Mouse (Mus musculus) limb, embryonic 15.5 days (tissue): ENCODE measurements around the gene C130050O18Rik. TPM values are rescaled to one million over a fixed set of nuclear protein-coding genes. Genes with fewer than 3 reads are reported as not detected.

Source experiments
- ATAC-seq: fragments of 200-750 bp; cut with Nextera tagmentation; 2 replicates; pipeline ENCODE4 v1.8.0; 2017; ENCODE audit warnings: low read depth, moderate TSS enrichment; ENCODE audit not compliant: insufficient number of reproducible peaks, low FRiP score, low TSS enrichment
- H3K27ac ChIP-seq: fragments of 300-500 bp; sonication (generic); 2 replicates; pipeline ENCODE4 v1.5.1; 2015; ENCODE audit warnings: moderate library complexity, mild to moderate bottlenecking, inconsistent platforms
- H3K27me3 ChIP-seq: fragments of 300-500 bp; sonication (generic); 2 replicates; pipeline ENCODE4 v1.6.1; 2015; ENCODE audit warnings: inconsistent platforms
- H3K36me3 ChIP-seq: fragments of 300-500 bp; sonication (generic); 2 replicates; pipeline ENCODE4 v1.6.1; 2015; ENCODE audit warnings: inconsistent platforms
- H3K4me1 ChIP-seq: fragments of 300-500 bp; sonication (generic); 2 replicates; pipeline ENCODE4 v1.6.1; 2015; ENCODE audit warnings: inconsistent platforms
- H3K4me2 ChIP-seq: fragments of 300-500 bp; sonication (generic); 2 replicates; pipeline ENCODE4 v1.6.1; 2015; ENCODE audit warnings: mild to moderate bottlenecking, inconsistent platforms
- H3K4me3 ChIP-seq: fragments of 300-500 bp; sonication (generic); 2 replicates; pipeline ENCODE4 v1.5.1; 2015; ENCODE audit warnings: mild to moderate bottlenecking, inconsistent platforms
- H3K9ac ChIP-seq: fragments of 300-500 bp; sonication (generic); 2 replicates; pipeline ENCODE4 v1.6.1; 2015; ENCODE audit warnings: inconsistent platforms
- H3K9me3 ChIP-seq: fragments of 300-500 bp; sonication (generic); 2 replicates; pipeline ENCODE4 v1.6.1; 2016; ENCODE audit warnings: inconsistent platforms
- WGBS: fragments of 180-500 bp; shearing (Covaris S2); methylation state at CpG from one replicate; pipeline ENCODE4 v1.1.7; 2015; 5-methylcytosine and 5-hydroxymethylcytosine counted together
- polyA plus RNA-seq: library from polyadenylated mRNA; unstranded; fragments of >200 nt; fragmentation: Nextera tagmentation; extraction: Ambion mirVana; gene quantifications from 2 replicates; pipeline ENCODE4 v1.2.1, GENCODE M21; 2015

C130050O18Rik gene
- polyA plus RNA-seq, 1 experiment from 2014 or later = 7.1 TPM

DNA sequence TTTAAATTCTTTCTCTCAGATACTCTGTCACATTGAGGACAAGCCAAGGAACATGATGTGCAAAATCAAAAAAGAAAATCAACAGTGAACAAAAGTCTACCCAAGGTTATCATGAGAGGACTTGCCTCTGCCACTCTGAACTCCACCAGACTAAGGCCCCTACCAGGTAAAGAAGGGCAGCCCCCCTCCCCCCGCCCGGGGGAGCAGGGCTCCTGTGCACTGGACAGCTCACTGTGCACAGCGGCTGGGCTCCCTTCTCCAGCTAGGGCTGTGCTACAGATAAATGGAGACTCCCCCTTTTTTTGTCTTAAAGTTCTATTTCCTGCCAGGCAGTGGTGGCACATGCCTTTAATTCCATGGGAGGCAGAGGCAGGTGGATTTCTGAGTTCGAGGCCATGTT lies 32.7 kb downstream of the C130050O18Rik start:
- no peaks in the 10 kb centered on the region for H3K27me3 ChIP-seq
- H3K9me3 ChIP-seq = no peaks in the 10 kb centered on the region
- WGBS = 93% methylated on average over 4 of the region's 4 CpGs
- no peak for ATAC-seq
- peaks cover 27% of the 10 kb centered on the region for H3K4me1 ChIP-seq
- H3K36me3 ChIP-seq = no peaks in the 10 kb centered on the region
- H3K27ac ChIP-seq = no peak overlapping the region
- no peak overlapping the region for H3K9ac ChIP-seq
- no peak overlapping the region for H3K4me2 ChIP-seq
- H3K4me3 ChIP-seq = no peak overlapping the region

DNA sequence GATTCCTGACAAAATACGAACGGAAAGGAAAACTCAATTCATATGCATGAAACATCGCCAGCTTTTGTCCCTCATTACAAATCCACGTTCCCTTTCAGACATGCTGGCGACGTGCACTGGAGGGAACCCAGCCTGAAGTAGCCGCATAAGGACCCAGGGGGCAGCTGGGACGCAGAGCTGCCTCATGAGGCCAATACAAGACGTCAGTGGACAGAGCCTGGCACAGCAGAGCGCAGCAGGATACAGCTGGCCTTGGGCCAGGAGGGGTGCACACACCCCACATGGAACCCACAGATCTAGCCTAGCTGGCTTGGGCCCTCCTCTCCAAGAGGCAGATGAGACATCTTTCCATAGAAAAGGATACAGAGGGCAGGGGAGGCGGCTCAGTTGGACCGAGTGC lies 33.4 kb downstream of the C130050O18Rik start:
- no peak overlapping the region for H3K4me2 ChIP-seq
- whole genome bisulfite sequencing = 84% methylated on average over 12 of the region's 12 CpGs
- no peaks in the 10 kb centered on the region for H3K9me3 ChIP-seq
- H3K4me3 ChIP-seq = no peak overlapping the region
- H3K4me1 ChIP-seq = peaks cover 29% of the 10 kb centered on the region
- no peak overlapping the region for H3K9ac ChIP-seq
- H3K27me3 ChIP-seq = no peaks in the 10 kb centered on the region
- no peak for ATAC-seq
- H3K27ac ChIP-seq = no peak overlapping the region
- no peaks in the 10 kb centered on the region for H3K36me3 ChIP-seq

DNA sequence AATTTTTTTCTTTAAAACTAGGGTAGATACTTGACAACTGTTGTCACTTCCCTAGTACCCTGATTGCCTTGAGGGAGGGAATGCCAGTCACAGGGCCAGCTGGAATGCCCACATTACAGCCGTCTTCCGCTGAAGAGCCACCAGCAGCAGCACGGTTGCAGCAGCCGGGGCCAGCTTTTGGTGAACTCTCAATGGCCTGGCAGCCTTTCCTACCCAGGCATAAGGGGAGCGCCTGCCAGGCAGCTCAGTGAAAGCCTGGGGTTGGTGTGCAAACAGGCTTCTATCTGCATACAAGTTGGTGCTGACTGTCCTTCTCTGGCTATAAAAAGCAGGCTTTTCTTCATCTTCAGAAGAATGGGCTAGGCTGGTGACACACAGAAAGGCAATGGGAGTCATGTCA lies 35.4 kb downstream of the C130050O18Rik start:
- H3K4me2 ChIP-seq = no peak overlapping the region
- 82% methylated on average over 5 of the region's 5 CpGs for WGBS
- no peaks in the 10 kb centered on the region for H3K36me3 ChIP-seq
- H3K4me1 ChIP-seq = peaks cover 12% of the 10 kb centered on the region; the same call in 1 of the 2 replicates
- H3K9ac ChIP-seq = no peak overlapping the region
- no peak overlapping the region for H3K27ac ChIP-seq
- no peak for ATAC-seq
- H3K9me3 ChIP-seq = no peaks in the 10 kb centered on the region
- H3K27me3 ChIP-seq = no peaks in the 10 kb centered on the region
- no peak overlapping the region for H3K4me3 ChIP-seq

DNA sequence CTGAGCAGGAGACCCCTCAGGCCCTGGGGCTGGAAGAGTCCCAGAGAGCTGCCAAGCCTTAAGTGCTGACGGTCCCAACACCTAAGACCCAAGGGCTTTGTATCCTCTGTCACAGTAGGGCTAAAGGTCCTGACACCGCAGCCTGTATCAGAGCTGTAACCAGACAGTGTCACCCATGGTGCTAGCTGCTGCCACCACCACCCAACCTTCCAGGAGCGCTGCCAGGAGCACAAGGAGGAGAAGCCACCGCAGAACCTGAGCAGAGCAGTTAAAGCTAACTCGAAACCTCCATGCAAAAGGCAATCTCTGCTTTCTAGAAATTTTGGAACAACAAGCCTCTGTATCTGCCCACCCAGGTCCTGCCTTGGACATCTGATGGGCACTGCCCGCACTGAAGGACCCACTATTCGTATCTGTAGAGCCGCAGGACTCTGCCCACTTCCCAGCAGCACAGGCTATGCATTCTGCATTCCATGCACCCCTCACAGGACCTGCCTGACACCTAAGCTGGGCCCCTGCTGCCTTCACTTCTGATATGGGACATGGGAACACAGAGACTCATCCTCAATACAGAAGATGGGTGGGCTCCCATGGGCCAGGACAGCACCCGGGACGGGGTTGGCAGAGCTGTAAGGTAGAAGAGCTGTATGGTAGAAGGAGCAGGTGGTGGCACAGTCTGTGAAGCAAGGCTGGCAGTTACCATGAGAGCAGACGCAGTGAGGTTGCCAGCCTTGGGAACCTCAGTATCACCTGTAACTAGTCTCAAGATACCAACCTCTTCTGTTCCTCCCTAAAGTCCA lies 36.0 kb downstream of the C130050O18Rik start:
- Histone ChIP-seq H3K4me3 (no peak overlapping the region), H3K36me3 (no peaks in the 10 kb centered on the region), H3K27ac (no peak overlapping the region), H3K27me3 (no peaks in the 10 kb centered on the region), H3K9ac (no peak overlapping the region), H3K4me2 (no peak overlapping the region), H3K9me3 (no peaks in the 10 kb centered on the region), H3K4me1 (peaks cover 16% of the 10 kb centered on the region; the same call in 1 of the 2 replicates)
- WGBS = 90% methylated on average over 11 of the region's 11 CpGs
- no peak for ATAC-seq

DNA sequence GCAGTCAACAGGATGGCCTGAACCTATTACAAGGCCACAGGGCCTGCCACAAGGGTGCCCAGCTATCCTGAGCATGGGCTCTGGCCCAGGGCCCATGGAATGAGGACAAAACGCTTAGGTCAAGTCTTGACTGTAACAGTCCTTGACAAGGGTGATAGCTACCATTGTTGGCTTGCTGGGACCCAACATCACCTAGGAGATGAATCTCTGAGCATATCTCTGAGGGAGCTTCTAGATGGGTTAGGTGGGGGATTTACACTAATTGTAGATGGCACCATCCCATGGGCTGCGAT lies 36.6 kb downstream of the C130050O18Rik start:
- Histone ChIP-seq H3K4me2 (no peak overlapping the region), H3K4me3 (no peak overlapping the region), H3K4me1 (peaks cover 16% of the 10 kb centered on the region; the same call in 1 of the 2 replicates), H3K36me3 (no peaks in the 10 kb centered on the region), H3K9me3 (no peaks in the 10 kb centered on the region), H3K27ac (no peak overlapping the region), H3K9ac (no peak overlapping the region), H3K27me3 (no peaks in the 10 kb centered on the region)
- ATAC-seq = no peak
- 91% methylated on average over 2 of the region's 2 CpGs for WGBS

DNA sequence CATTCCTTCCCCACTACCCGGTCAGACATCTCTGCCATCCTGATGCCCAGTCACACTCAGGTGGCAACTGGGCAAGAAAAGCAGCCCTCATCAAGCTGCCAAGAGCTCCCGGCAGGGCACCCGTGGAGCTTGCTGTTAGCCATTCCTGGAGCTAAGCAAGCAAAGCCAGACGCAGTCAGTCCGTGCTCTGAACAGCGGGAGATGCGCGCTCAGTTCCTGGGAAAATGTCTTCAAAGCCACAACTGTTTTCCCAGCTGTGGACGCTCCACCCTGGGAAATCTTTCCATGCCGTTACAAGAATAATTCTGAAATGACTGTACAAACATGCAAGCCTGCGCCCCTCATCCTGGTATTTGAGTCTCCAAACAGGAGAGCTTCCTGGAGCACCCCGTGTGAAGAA lies 37.3 kb downstream of the C130050O18Rik start:
- no peak for ATAC-seq
- no peak overlapping the region for H3K27ac ChIP-seq
- H3K4me3 ChIP-seq = no peak overlapping the region
- WGBS = 68% methylated on average over 12 of the region's 12 CpGs
- no peak overlapping the region for H3K9ac ChIP-seq
- H3K9me3 ChIP-seq = no peaks in the 10 kb centered on the region
- no peaks in the 10 kb centered on the region for H3K27me3 ChIP-seq
- H3K36me3 ChIP-seq = no peaks in the 10 kb centered on the region
- peaks cover 16% of the 10 kb centered on the region; the same call in 1 of the 2 replicates for H3K4me1 ChIP-seq
- H3K4me2 ChIP-seq = no peak overlapping the region

DNA sequence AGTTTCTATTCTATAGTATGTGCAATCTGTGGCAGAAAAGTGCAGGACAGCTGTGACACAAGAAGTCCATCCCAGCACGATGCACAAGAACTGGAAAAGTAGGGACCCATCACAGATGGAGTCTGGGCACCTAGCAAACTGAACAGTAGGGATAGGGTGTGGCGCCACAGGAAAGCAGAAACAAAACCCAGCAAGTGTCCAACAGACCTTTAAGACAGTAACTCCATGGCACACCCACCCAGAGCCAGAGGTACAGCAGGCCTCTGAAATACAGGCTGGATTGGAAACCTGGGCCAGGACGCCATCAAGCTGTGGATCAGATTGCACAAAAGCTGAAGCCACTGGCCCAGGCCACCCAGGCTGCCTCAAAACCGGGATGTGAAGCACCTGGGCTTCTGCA lies 37.9 kb downstream of the C130050O18Rik start:
- Histone ChIP-seq H3K36me3 (no peaks in the 10 kb centered on the region), H3K27me3 (no peaks in the 10 kb centered on the region), H3K9me3 (no peaks in the 10 kb centered on the region), H3K9ac (no peak overlapping the region), H3K4me1 (peaks cover 16% of the 10 kb centered on the region; the same call in 1 of the 2 replicates), H3K27ac (no peak overlapping the region), H3K4me2 (no peak overlapping the region), H3K4me3 (no peak overlapping the region)
- ATAC-seq = no peak
- 59% methylated on average over 4 of the region's 4 CpGs for WGBS

DNA sequence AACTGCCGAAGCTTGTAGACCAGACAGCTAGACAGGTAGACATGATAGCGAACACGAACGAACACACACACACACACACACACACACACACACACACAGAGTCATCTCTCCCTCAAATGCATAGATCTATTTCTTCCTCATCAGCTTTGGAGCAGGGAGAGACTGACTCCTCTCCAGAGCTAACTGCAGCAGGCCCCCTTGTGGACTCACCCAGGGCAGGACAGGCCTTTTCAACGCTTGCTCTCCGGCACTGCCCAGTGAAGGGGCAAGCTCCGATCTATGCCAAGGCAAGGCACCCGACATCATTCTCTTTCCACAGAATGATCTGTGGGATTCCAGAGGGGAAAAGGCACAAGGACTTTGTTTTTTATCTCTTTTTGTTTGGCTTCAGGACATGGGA lies 40.2 kb downstream of the C130050O18Rik start:
- H3K4me2 ChIP-seq = no peak overlapping the region
- WGBS = 81% methylated on average over 8 of the region's 8 CpGs
- H3K36me3 ChIP-seq = no peaks in the 10 kb centered on the region
- H3K27me3 ChIP-seq = no peaks in the 10 kb centered on the region
- H3K4me1 ChIP-seq = peaks cover 13% of the 10 kb centered on the region; the same call in 1 of the 2 replicates
- no peak for ATAC-seq
- H3K27ac ChIP-seq = no peak overlapping the region
- H3K9me3 ChIP-seq = no peaks in the 10 kb centered on the region
- H3K9ac ChIP-seq = no peak overlapping the region
- H3K4me3 ChIP-seq = no peak overlapping the region

DNA sequence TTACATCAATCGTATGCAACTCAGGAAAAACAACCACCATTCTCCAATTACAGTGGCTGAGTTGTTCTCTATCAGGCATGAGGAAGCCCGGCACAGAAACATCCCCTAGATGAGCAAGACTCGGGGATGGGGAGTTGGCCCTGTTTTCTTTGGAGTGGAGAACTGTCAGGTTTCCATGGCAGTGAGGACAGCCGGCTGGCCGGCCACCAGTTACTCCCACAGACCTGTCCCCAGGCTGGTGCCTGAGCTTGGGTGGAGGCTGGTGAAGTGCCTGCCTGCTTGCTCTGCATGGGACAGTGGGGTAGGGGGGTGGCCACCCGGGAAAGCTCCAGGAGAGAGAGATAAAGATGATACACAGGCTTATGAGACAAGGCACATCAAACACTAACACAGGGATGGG lies 42.9 kb downstream of the C130050O18Rik start:
- Histone ChIP-seq H3K9me3 (no peaks in the 10 kb centered on the region), H3K36me3 (0 out of 2 replicates have a peak, but pooled peaks cover 4% of the 10 kb centered on the region), H3K27ac (no peak overlapping the region), H3K9ac (no peak overlapping the region), H3K27me3 (no peaks in the 10 kb centered on the region), H3K4me3 (no peak overlapping the region), H3K4me2 (no peak overlapping the region), H3K4me1 (0 out of 2 replicates have a peak, but pooled peaks cover 4% of the 10 kb centered on the region)
- no peak for ATAC-seq
- 68% methylated on average over 6 of the region's 6 CpGs for WGBS

DNA sequence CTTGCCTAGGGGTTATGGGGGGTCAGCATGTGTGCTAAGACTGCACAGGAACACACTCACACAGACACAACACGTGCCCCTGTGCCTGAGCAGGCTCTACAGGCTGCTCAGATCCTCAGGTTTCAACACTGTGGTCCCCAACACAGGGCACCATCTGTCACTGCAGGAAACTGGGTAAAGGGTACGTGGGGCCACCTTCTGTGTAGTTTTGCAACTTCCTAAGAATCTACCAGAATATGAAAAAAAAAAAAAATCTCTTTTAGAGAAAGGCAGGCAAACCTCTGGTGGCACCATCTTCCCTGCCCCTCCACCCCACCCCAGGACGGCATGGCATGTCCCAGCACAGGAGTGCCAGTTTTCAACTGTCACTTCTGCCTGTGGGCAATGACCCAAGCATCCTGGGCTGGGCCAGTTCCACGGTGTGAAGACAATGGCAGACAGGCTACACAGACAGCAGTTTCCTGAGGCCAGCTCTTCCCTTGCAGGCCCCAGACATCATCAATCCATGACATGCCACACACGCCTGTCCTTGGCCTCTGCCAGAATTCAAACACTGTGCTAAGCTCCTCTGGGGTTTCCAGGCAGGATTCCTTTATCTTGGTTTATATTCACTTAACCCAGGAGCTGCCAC lies 44.2 kb downstream of the C130050O18Rik start:
- H3K9ac ChIP-seq = no peak overlapping the region
- no peak for ATAC-seq
- no peak overlapping the region for H3K4me2 ChIP-seq
- no peak overlapping the region for H3K27ac ChIP-seq
- H3K36me3 ChIP-seq = peaks cover 8% of the 10 kb centered on the region; the same call in 1 of the 2 replicates
- no peaks in the 10 kb centered on the region for H3K9me3 ChIP-seq
- H3K4me1 ChIP-seq = 0 out of 2 replicates have a peak, but pooled peaks cover 4% of the 10 kb centered on the region
- no peaks in the 10 kb centered on the region for H3K27me3 ChIP-seq
- no peak overlapping the region for H3K4me3 ChIP-seq
- WGBS = 54% methylated on average over 5 of the region's 5 CpGs

DNA sequence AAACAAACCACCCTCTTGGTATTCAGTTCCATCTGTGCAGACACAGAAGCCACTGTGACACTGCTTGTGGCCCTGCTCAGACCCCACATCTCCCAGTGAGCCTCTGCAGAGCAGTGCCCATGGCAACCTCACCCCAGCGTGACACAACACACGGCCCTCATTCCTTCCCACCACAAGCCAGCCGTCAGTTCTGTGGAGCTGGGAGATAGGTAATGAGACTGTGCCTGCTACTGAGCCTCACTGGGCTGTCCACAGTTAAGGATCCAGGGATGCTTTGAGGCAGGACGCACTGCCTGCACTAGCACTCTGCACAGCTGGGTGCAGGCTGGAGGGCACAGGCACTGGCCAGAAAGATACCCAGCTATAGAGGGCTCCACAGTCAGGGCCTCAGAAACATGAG lies 44.8 kb downstream of the C130050O18Rik start:
- H3K36me3 ChIP-seq = peaks cover 9% of the 10 kb centered on the region; the same call in 1 of the 2 replicates
- ATAC-seq = no peak
- no peak overlapping the region for H3K4me2 ChIP-seq
- H3K9ac ChIP-seq = no peak overlapping the region
- WGBS = 60% methylated on average over 4 of the region's 4 CpGs
- H3K4me1 ChIP-seq = 0 out of 2 replicates have a peak, but pooled peaks cover 4% of the 10 kb centered on the region
- H3K27me3 ChIP-seq = no peaks in the 10 kb centered on the region
- H3K9me3 ChIP-seq = no peaks in the 10 kb centered on the region
- H3K4me3 ChIP-seq = no peak overlapping the region
- H3K27ac ChIP-seq = no peak overlapping the region

DNA sequence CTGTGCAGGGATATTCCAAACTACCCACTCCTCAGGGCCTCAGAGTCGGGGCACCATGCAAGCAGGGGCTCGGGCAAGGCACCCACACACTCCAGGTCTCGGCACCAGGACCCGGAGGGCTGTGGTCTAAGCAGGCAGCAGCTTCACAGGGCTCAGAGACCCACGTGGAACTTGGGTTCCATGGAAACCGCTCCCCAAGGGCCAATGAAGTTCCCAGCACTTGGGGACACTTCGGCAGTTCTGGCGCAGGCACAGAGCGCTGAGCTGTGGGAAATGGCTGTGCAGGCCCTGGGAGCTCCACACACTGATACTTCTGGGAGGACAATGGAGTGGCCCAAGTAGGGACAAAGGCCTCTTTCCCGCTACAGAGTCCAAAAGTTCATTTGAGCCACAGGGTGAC lies 48.0 kb downstream of the C130050O18Rik start:
- no peaks in the 10 kb centered on the region for H3K27me3 ChIP-seq
- no peak overlapping the region for H3K9ac ChIP-seq
- no peak for ATAC-seq
- H3K4me3 ChIP-seq = no peak overlapping the region
- H3K9me3 ChIP-seq = no peaks in the 10 kb centered on the region
- no peak overlapping the region for H3K27ac ChIP-seq
- no peak overlapping the region for H3K4me2 ChIP-seq
- H3K36me3 ChIP-seq = peaks cover 13% of the 10 kb centered on the region
- H3K4me1 ChIP-seq = no peaks in the 10 kb centered on the region
- WGBS = 82% methylated on average over 10 of the region's 10 CpGs
